Mouse (Mus musculus) Patski (cell line): Measurements from ENCODE around the gene Ints1. TPM values are rescaled to one million over a fixed set of nuclear protein-coding genes. Genes with fewer than 3 reads are reported as not detected.

Experiments
- ATAC-seq: fragments of 100-300 bp; one replicate; pipeline ENCODE4 v1.8.0; 2021
- CTCF ChIA-PET: fragments of 350-600 bp; sonication (Branson Sonifier 250); formaldehyde crosslinking; loops from one replicate; lab custom pipeline; 2022; ENCODE audit warnings: inconsistent platforms; lab: Charles Lee
- POLR2A ChIA-PET: fragments of 350-600 bp; sonication (Branson Sonifier 250); formaldehyde crosslinking; loops from one replicate; lab custom pipeline; 2022; ENCODE audit warnings: antibody characterized with exemption, inconsistent platforms; lab: Charles Lee
- DNase-seq: peaks from one replicate; pipeline ENCODE4 v3.0.0-alpha.2; 2011; ENCODE audit warnings: low read depth, low spot score
- H3K27me3 ChIP-seq: fragments of 371-371 bp; one replicate; pipeline ENCODE4 v1.5.1; 2021
- CTCF ChIP-seq: fragments of 100-300 bp; IDR thresholded peaks from one replicate; pipeline ENCODE4 v1.5.1; 2021
- in situ Hi-C: fragments of 300-500 bp; cut with MboI; formaldehyde crosslinking; loops from 3 replicates; pipeline ENCODE4 v1.11.1; 2018; ENCODE audit warnings: low pct_unique_long_range_greater_than_20kb, mixed read lengths
- polyA plus RNA-seq: library from polyadenylated mRNA; unstranded; gene quantifications from one replicate; pipeline ENCODE4 v1.2.3, GENCODE M21; 2021

Ints1 gene
- polyA plus RNA-seq, 1 experiment from 2014 or later: 63.5 TPM

- no peaks in the 10 kb centered on the region for H3K27me3 ChIP-seq
- in situ Hi-C loops: no loop called here
- ChIA-PET CTCF (interaction anchor here (0.8 kb wide), 1 partner anchor 16 kb away, joined by 4 read pairs; no protein-coding TSS in a partner anchor), POLR2A (interaction anchor here (1.2 kb wide), 1 partner anchor 11 kb away, joined by 3 read pairs; no protein-coding TSS in a partner anchor)
- no peak for TF ChIP-seq CTCF
- ATAC-seq (no peak), DNase-seq (no peak)
Observed at GRCm38 (mm10) chr5:139803165-139803564, 27.7 kb upstream of the Ints1 start.

GRCm38 (mm10) chr5:139801880-139802279 is 26.4 kb upstream of the Ints1 start:
- ATAC-seq (no peak), DNase-seq (no peak)
- no peaks in the 10 kb centered on the region for H3K27me3 ChIP-seq
- in situ Hi-C loops: no loop called here
- POLR2A ChIA-PET: no interaction called here
- CTCF ChIA-PET: no interaction called here
- no peak for TF ChIP-seq CTCF

GRCm38 (mm10) chr5:139801231-139801630 is 25.8 kb upstream of the Ints1 start:
- TF ChIP-seq CTCF: no peak
- CTCF ChIA-PET: no interaction called here
- ATAC-seq (no peak), DNase-seq (no peak)
- POLR2A ChIA-PET: interaction anchor here (0.9 kb wide), 1 partner anchor 11 kb away, joined by 3 read pairs; no protein-coding TSS in a partner anchor
- in situ Hi-C loops: no loop called here
- H3K27me3 ChIP-seq: no peaks in the 10 kb centered on the region

- ATAC-seq: no peak
- POLR2A ChIA-PET: interaction anchor here (0.9 kb wide), 2 partner anchors 8 to 12 kb away, joined by 3 read pairs; no protein-coding TSS in a partner anchor
- no peaks in the 10 kb centered on the region for H3K27me3 ChIP-seq
- CTCF ChIA-PET: interaction anchor here (1.1 kb wide), 1 partner anchor 12 kb away, joined by 3 read pairs; no protein-coding TSS in a partner anchor
- DNase-seq: no peak
- no peak for TF ChIP-seq CTCF
- in situ Hi-C loops: no loop called here
Observed at GRCm38 (mm10) chr5:139799801-139800590, 24.5 kb upstream of the Ints1 start.

- CTCF ChIA-PET: interaction anchor here (1.2 kb wide), 1 partner anchor 23 kb away, joined by 4 read pairs; the partner anchor contains the start of gene Ints1
- POLR2A ChIA-PET: interaction anchor here (0.6 kb wide), 1 partner anchor 321 kb away, joined by 3 read pairs; no protein-coding TSS in a partner anchor
- DNase-seq (no peak), ATAC-seq (no peak)
- H3K27me3 ChIP-seq: no peaks in the 10 kb centered on the region
- no peak for TF ChIP-seq CTCF
- in situ Hi-C loops: no loop called here
Observed at GRCm38 (mm10) chr5:139799041-139799440, 23.6 kb upstream of the Ints1 start.

GRCm38 (mm10) chr5:139798168-139798900 is 22.9 kb upstream of the Ints1 start:
- H3K27me3 ChIP-seq: no peaks in the 10 kb centered on the region
- in situ Hi-C loops: no loop called here
- no peak for ATAC-seq
- ChIA-PET POLR2A (interaction anchor here (0.7 kb wide), 1 partner anchor 751 kb away, joined by 4 read pairs; no protein-coding TSS in a partner anchor), CTCF (interaction anchor here (1.2 kb wide), 1 partner anchor 22 kb away, joined by 4 read pairs; the partner anchor contains the start of gene Ints1)
- DNase-seq: no peak
- TF ChIP-seq CTCF: no peak

GRCm38 (mm10) chr5:139797473-139798167 is 22.1 kb upstream of the Ints1 start:
- DNase-seq: peak; percentile 85
- H3K27me3 ChIP-seq: no peaks in the 10 kb centered on the region
- ATAC-seq: peak; percentile 6
- in situ Hi-C loops: no loop called here
- no peak for TF ChIP-seq CTCF
- ChIA-PET CTCF (interaction anchor here (1.2 to 1.6 kb wide), 2 partner anchors 8 to 22 kb away, joined by 3 to 4 read pairs; partner anchors contain the start of gene Ints1), POLR2A (interaction anchor here (0.7 kb wide), 1 partner anchor 752 kb away, joined by 4 read pairs; no protein-coding TSS in a partner anchor)

- no peaks in the 10 kb centered on the region for H3K27me3 ChIP-seq
- DNase-seq (peak; percentile 97), ATAC-seq (peak; percentile 40)
- in situ Hi-C loops: no loop called here
- TF ChIP-seq CTCF: no peak
- POLR2A ChIA-PET: interaction anchor here (0.6 to 1.0 kb wide), 2 partner anchors 10 to 20 kb away, joined by 3 read pairs; no protein-coding TSS in a partner anchor
- CTCF ChIA-PET: interaction anchor here (1.1 to 1.6 kb wide), 2 partner anchors 9 to 15 kb away, joined by 3 read pairs; no protein-coding TSS in a partner anchor
Observed at GRCm38 (mm10) chr5:139796900-139797299, 21.4 kb upstream of the Ints1 start.

GRCm38 (mm10) chr5:139796001-139796620 is 20.6 kb upstream of the Ints1 start:
- no peak for TF ChIP-seq CTCF
- ChIA-PET CTCF (interaction anchor here (1.1 to 1.6 kb wide), 2 partner anchors 10 to 16 kb away, joined by 3 read pairs; no protein-coding TSS in a partner anchor), POLR2A (interaction anchor here (0.6 to 1.0 kb wide), 2 partner anchors 11 to 34 kb away, joined by 3 read pairs; no protein-coding TSS in a partner anchor)
- no peak for ATAC-seq
- no peak for DNase-seq
- H3K27me3 ChIP-seq: no peaks in the 10 kb centered on the region
- in situ Hi-C loops: no loop called here
